Mouse (Mus musculus): ENCODE data around the gene Cdh22. TPM values are rescaled to one million over a fixed set of nuclear protein-coding genes. Genes with fewer than 3 reads are reported as not detected.

The Cdh22 gene
- polyA plus RNA-seq, 1 experiment from 2014 or later, result 1.3 TPM

DNA sequence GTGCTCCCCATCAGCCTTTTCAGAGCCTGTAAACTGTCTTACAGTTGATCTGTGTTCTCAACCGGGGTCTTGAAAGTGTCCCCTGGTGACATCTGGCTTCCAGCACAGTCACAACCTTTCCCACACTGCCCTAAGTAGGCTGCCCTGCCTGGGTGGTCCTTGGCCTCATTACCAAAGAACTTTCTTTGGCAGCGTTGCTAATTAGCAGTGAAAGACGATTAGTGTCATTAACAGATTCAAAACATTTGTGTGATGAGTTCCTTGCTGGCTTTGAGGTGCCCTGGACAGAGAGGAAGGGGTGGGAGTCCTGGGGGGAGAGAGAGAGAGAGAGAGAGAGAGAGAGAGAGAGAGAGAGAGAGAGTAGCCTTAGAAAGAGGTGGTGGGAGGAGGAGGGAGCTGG, 14.3 kb upstream of the Cdh22 start:
- ATAC-seq (replicated peaks; ENCODE audit: insufficient number of reproducible peaks, low FRiP score, low TSS enrichment, low read depth), result no peak
- Histone ChIP-seq H3K27ac (replicated peaks; ENCODE audit: low read depth, low read length) (no peak overlapping the region), H3K27me3 (ENCODE audit: control insufficient read depth, insufficient read depth, low read length) (peaks cover 22% of the 10 kb centered on the region)

DNA sequence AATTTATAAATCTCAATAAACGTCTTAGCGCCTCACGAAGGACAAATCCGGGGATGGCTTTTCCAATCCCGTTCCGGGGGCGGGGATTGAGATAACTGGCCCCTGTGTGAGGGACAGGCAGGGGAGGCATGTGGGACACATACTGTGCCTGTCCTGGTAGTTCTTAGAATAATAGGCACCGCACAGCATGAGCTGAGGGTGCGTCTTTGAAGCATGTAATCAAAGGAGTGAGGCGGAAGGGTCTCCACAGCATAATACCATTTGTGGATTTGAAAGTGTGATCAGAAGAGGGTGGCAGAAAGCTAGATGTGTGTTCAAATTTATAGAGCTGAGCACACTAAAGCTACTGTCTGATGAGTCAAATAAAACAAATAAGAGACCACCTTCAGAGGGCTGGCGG, 11.7 kb upstream of the Cdh22 start:
- Histone ChIP-seq H3K27me3 (ENCODE audit: control insufficient read depth, insufficient read depth, low read length) (peaks cover 40% of the 10 kb centered on the region), H3K4me1 (ENCODE audit: control insufficient read depth, insufficient read depth, low read length) (no peaks in the 10 kb centered on the region), H3K9ac (replicated peaks; ENCODE audit: low read length) (no peak overlapping the region), H3K4me3 (ENCODE audit: low read depth, low read length) (no peak overlapping the region), H3K36me3 (replicated peaks; ENCODE audit: control insufficient read depth, insufficient read depth, low read depth, low read length) (no peaks in the 10 kb centered on the region), H3K4me2 (ENCODE audit: low read depth, low read length) (no peak overlapping the region), H3K27ac (replicated peaks; ENCODE audit: low read depth, low read length) (no peak overlapping the region), H3K9me3 (replicated peaks; ENCODE audit: control insufficient read depth, low read length) (no peaks in the 10 kb centered on the region)
- WGBS, result 7% methylated on average over 11 of the region's 11 CpGs
- no peak for DNase-seq (ENCODE audit: low spot score)
- ATAC-seq (replicated peaks; ENCODE audit: insufficient number of reproducible peaks, low FRiP score, low TSS enrichment, low read depth), result no peak

More for the DNA sequence above, 14.3 kb upstream of the Cdh22 start:
- Histone ChIP-seq H3K9me3 (replicated peaks; ENCODE audit: control insufficient read depth, low read length) (no peaks in the 10 kb centered on the region), H3K9ac (replicated peaks; ENCODE audit: low read length) (no peak overlapping the region), H3K36me3 (replicated peaks; ENCODE audit: control insufficient read depth, insufficient read depth, low read depth, low read length) (no peaks in the 10 kb centered on the region), H3K4me3 (ENCODE audit: low read depth, low read length) (no peak overlapping the region), H3K4me2 (ENCODE audit: low read depth, low read length) (no peak overlapping the region), H3K4me1 (ENCODE audit: control insufficient read depth, insufficient read depth, low read length) (no peaks in the 10 kb centered on the region)
- peak; percentile 21 for DNase-seq (ENCODE audit: low spot score)
- 11% methylated on average over 3 of the region's 3 CpGs for WGBS

DNA sequence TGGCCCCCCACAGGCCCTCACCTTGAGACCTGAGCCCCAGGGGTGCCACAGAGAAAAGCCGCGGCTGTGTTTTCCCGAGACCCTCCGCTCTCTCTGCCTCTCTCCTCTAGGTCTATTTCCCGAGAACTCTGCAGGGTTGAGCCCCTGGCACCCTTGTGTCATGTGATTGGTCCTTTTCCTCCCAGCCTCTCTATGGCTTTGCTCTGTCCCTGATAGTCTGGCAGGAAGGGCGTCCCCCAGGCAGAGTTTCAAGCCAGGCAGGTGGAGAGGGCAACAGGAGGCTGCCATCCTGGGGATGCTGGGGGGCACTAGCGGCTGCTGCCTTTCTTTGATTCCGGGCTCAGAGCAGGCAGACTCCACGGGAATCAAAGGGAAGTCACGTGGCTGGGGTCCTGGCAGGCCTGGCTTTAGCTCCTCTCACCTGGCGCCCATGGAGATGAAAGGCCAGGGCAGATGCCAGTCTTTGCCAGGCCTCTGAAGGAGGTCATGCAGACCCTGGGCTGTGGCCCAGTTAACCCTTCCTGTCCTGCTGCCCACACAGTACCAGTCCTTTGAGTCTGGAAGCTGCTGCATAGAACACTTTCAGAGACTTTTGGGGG, 8.6 kb upstream of the Cdh22 start:
- DNase-seq (ENCODE audit: low spot score) (no peak), ATAC-seq (replicated peaks; ENCODE audit: insufficient number of reproducible peaks, low FRiP score, low TSS enrichment, low read depth) (no peak)
- H3K9ac ChIP-seq (replicated peaks; ENCODE audit: low read length), result no peak overlapping the region
- no peak overlapping the region for H3K27ac ChIP-seq (replicated peaks; ENCODE audit: low read depth, low read length)
- H3K36me3 ChIP-seq (replicated peaks; ENCODE audit: control insufficient read depth, insufficient read depth, low read depth, low read length), result no peaks in the 10 kb centered on the region
- H3K4me3 ChIP-seq (ENCODE audit: low read depth, low read length), result no peak overlapping the region
- 6% methylated on average over 11 of the region's 11 CpGs for WGBS
- H3K4me1 ChIP-seq (ENCODE audit: control insufficient read depth, insufficient read depth, low read length), result no peaks in the 10 kb centered on the region
- H3K9me3 ChIP-seq (replicated peaks; ENCODE audit: control insufficient read depth, low read length), result no peaks in the 10 kb centered on the region
- H3K4me2 ChIP-seq (ENCODE audit: low read depth, low read length), result no peak overlapping the region
- H3K27me3 ChIP-seq (ENCODE audit: control insufficient read depth, insufficient read depth, low read length), result peaks cover 66% of the 10 kb centered on the region

DNA sequence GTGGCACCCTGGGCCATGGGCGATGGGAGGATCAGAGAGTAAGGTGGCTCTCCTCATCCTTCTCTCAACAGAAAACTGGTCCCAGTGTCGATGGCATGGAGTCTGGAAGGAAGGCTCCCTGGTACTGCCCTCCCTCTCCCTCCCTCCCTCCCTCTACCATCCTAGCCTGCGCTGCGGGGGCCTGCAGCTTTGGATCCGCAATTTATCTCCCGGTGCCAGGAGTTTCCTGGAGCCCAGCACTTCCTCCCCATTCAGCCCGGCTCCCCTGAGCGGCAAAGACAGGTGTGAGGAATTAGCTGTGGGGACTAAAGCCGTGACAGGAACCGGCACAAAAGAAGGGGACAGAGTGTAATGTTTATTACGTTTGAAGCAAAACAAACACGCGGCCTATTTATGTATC, 7.9 kb upstream of the Cdh22 start:
- DNase-seq (ENCODE audit: low spot score) (no peak), ATAC-seq (replicated peaks; ENCODE audit: insufficient number of reproducible peaks, low FRiP score, low TSS enrichment, low read depth) (no peak)
- no peak overlapping the region for H3K27ac ChIP-seq (replicated peaks; ENCODE audit: low read depth, low read length)
- H3K9me3 ChIP-seq (replicated peaks; ENCODE audit: control insufficient read depth, low read length), result no peaks in the 10 kb centered on the region
- no peaks in the 10 kb centered on the region for H3K4me1 ChIP-seq (ENCODE audit: control insufficient read depth, insufficient read depth, low read length)
- H3K27me3 ChIP-seq (ENCODE audit: control insufficient read depth, insufficient read depth, low read length), result peaks cover 71% of the 10 kb centered on the region
- H3K9ac ChIP-seq (replicated peaks; ENCODE audit: low read length), result no peak overlapping the region
- H3K4me3 ChIP-seq (ENCODE audit: low read depth, low read length), result no peak overlapping the region
- no peaks in the 10 kb centered on the region for H3K36me3 ChIP-seq (replicated peaks; ENCODE audit: control insufficient read depth, insufficient read depth, low read depth, low read length)
- under 1% methylated on average over 13 of the region's 13 CpGs for WGBS
- H3K4me2 ChIP-seq (ENCODE audit: low read depth, low read length), result no peak overlapping the region

DNA sequence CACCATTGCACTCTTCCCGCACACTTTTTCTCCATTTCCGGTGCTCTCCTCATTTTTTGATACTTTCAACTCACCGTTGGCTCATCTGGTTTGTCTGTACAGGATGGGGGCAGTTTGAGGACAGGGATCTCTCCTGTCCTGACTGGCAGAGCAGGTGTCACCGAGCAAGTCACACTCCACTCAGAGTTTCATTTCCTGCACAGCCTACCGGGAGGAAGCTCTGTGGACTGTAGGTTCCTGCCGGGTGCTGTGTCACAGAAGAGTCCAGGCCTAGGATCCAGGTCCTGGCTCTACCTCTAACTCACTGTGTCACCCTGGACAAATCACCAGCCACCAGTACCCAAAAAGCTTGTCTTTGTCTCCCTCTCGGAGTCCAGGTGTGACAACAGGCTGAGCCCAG, 7.1 kb upstream of the Cdh22 start:
- Histone ChIP-seq H3K36me3 (replicated peaks; ENCODE audit: control insufficient read depth, insufficient read depth, low read depth, low read length) (no peaks in the 10 kb centered on the region), H3K9ac (replicated peaks; ENCODE audit: low read length) (no peak overlapping the region), H3K27me3 (ENCODE audit: control insufficient read depth, insufficient read depth, low read length) (peaks cover 71% of the 10 kb centered on the region), H3K4me1 (ENCODE audit: control insufficient read depth, insufficient read depth, low read length) (no peaks in the 10 kb centered on the region), H3K9me3 (replicated peaks; ENCODE audit: control insufficient read depth, low read length) (no peaks in the 10 kb centered on the region), H3K4me2 (ENCODE audit: low read depth, low read length) (no peak overlapping the region), H3K27ac (replicated peaks; ENCODE audit: low read depth, low read length) (no peak overlapping the region), H3K4me3 (ENCODE audit: low read depth, low read length) (no peak overlapping the region)
- whole genome bisulfite sequencing, result 63% methylated on average over 7 of the region's 7 CpGs
- ATAC-seq (replicated peaks; ENCODE audit: insufficient number of reproducible peaks, low FRiP score, low TSS enrichment, low read depth) (no peak), DNase-seq (ENCODE audit: low spot score) (no peak)

DNA sequence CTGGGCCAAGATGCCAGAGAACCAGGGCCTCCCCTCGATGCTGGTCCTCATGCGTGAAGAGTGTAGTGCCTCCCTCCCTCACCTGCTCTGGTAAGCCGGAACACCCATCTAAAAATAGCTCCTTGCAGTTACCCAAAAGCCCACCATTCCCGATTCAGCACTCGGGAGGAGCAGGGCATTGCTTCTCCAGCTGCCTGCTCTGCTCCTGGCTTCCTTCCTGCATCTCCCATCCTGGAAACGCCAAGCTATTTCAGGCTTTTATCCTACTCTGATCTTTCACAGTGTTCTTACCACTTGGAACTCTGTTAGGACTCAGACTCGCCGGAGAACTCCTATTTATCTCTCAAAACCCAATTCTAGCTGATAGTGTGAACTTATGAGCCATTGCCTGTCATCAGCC, 5.7 kb upstream of the Cdh22 start:
- H3K27me3 ChIP-seq (ENCODE audit: control insufficient read depth, insufficient read depth, low read length), result peaks cover 77% of the 10 kb centered on the region
- ATAC-seq (replicated peaks; ENCODE audit: insufficient number of reproducible peaks, low FRiP score, low TSS enrichment, low read depth) (no peak), DNase-seq (ENCODE audit: low spot score) (no peak)
- H3K27ac ChIP-seq (replicated peaks; ENCODE audit: low read depth, low read length), result no peak overlapping the region
- no peak overlapping the region for H3K4me2 ChIP-seq (ENCODE audit: low read depth, low read length)
- H3K36me3 ChIP-seq (replicated peaks; ENCODE audit: control insufficient read depth, insufficient read depth, low read depth, low read length), result no peaks in the 10 kb centered on the region
- no peaks in the 10 kb centered on the region for H3K4me1 ChIP-seq (ENCODE audit: control insufficient read depth, insufficient read depth, low read length)
- H3K4me3 ChIP-seq (ENCODE audit: low read depth, low read length), result no peak overlapping the region
- H3K9ac ChIP-seq (replicated peaks; ENCODE audit: low read length), result no peak overlapping the region
- WGBS, result 36% methylated on average over 8 of the region's 8 CpGs
- H3K9me3 ChIP-seq (replicated peaks; ENCODE audit: control insufficient read depth, low read length), result no peaks in the 10 kb centered on the region

DNA sequence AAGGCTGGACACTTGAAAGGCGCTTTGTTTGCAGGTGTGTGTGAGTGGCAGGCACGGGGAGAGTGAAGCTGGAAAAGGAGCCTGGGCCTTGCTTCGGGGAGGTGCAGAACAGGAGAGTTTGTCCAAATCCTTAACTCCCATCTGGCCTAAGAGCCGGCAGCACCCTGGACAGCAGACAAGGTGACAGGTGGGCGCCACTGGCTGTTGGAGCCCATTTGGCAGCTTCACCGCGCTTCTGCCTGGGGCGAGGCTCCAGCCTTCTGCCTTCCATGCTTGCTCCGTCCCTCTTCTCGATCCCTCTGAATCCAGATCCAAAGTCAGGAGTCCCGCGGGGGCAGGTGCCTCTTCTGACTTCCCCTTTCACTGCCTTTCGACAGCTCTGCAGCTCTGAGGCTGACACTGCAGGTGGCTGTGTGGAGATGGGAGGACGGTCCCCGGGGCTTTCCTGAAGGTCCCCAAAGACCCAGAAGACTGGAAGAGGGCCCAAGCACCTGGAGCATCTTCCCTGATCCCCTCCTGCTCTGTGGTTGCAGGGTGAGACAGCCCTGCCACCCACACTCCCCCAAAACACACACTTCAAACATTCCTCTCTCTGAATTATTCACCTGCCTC, 5.0 kb upstream of the Cdh22 start:
- WGBS, result 13% methylated on average over 14 of the region's 15 CpGs
- H3K4me1 ChIP-seq (ENCODE audit: control insufficient read depth, insufficient read depth, low read length), result peaks cover 6% of the 10 kb centered on the region
- H3K27ac ChIP-seq (replicated peaks; ENCODE audit: low read depth, low read length), result no peak overlapping the region
- H3K4me2 ChIP-seq (ENCODE audit: low read depth, low read length), result no peak overlapping the region
- H3K9ac ChIP-seq (replicated peaks; ENCODE audit: low read length), result no peak overlapping the region
- ATAC-seq (replicated peaks; ENCODE audit: insufficient number of reproducible peaks, low FRiP score, low TSS enrichment, low read depth), result no peak
- H3K9me3 ChIP-seq (replicated peaks; ENCODE audit: control insufficient read depth, low read length), result no peaks in the 10 kb centered on the region
- no peak overlapping the region for H3K4me3 ChIP-seq (ENCODE audit: low read depth, low read length)
- peak; percentile 60 for DNase-seq (ENCODE audit: low spot score)
- peaks cover 83% of the 10 kb centered on the region for H3K27me3 ChIP-seq (ENCODE audit: control insufficient read depth, insufficient read depth, low read length)
- H3K36me3 ChIP-seq (replicated peaks; ENCODE audit: control insufficient read depth, insufficient read depth, low read depth, low read length), result no peaks in the 10 kb centered on the region

DNA sequence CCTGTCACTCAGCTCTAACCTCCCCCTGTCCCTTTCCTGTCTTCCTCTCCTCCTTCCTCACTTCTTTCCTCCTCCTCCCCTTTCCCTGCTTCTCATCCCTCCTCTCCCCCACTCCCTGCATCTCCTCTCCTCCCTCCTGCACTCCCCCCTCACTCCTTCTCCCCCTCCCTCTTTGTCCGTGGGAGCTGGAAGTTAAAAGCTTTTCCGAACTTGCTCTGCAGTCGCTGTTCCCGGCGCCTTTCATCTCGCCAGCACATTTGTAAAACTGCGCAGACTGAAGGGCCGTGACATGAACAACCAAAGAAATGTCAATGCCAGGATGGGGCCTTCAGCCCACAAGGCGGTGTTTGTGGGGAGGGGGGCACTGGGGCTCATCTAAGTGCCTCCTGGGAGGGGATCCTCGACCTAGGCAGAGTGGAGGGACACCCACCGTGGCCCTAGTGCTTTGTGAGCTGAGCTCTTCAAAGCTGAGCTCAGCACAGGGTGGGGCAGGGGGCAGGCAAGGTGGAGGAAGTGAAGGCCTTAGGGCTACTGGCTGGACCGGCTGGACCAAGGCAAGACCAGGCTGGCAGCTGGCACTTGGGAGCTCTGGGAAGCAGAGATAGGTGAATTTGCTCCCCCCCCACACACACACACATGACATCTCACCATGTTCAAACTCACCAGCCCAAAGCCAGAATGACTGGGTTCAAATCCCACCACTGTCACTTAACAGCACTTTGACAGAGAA, 3.9 kb upstream of the Cdh22 start:
- 6% methylated on average over 12 of the region's 12 CpGs for WGBS
- DNase-seq (ENCODE audit: low spot score) (no peak), ATAC-seq (replicated peaks; ENCODE audit: insufficient number of reproducible peaks, low FRiP score, low TSS enrichment, low read depth) (no peak)

More for the DNA sequence above, 3.9 kb upstream of the Cdh22 start:
- Histone ChIP-seq H3K4me3 (ENCODE audit: low read depth, low read length) (no peak overlapping the region), H3K27ac (replicated peaks; ENCODE audit: low read depth, low read length) (no peak overlapping the region), H3K4me2 (ENCODE audit: low read depth, low read length) (no peak overlapping the region; the same call in 1 of the 2 replicates), H3K27me3 (ENCODE audit: control insufficient read depth, insufficient read depth, low read length) (peaks cover 92% of the 10 kb centered on the region), H3K9ac (replicated peaks; ENCODE audit: low read length) (no peak overlapping the region), H3K4me1 (ENCODE audit: control insufficient read depth, insufficient read depth, low read length) (peaks cover 6% of the 10 kb centered on the region), H3K9me3 (replicated peaks; ENCODE audit: control insufficient read depth, low read length) (no peaks in the 10 kb centered on the region), H3K36me3 (replicated peaks; ENCODE audit: control insufficient read depth, insufficient read depth, low read depth, low read length) (no peaks in the 10 kb centered on the region)
